ENCODE assay signal across 25 mouse cellular contexts in the genomic region with DNA sequence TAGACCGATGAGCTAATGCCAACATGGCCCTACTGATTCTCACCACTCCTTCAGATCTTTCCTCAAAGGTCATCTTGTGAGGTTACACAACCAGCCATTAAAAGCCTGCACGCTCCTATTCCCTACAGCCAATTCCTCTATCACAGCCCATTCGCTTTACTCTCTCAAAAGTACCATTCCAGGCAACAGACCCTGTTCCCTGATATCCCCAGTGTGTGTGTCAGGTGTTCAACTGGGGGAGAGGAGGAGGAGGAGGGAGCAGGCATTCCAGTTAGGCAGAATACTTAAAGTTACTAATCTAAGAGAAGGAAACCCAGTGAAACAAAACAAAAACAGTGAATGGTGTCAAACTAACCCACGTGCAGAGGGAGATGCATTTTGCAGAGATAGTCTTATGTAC. TPM values are rescaled to one million over a fixed set of nuclear protein-coding genes. Genes with fewer than 3 reads are reported as not detected.
DNase-seq lines count a peak whose midpoint lies in the region; ATAC-seq and TF ChIP-seq lines count a peak whose summit lies in the region.
"Had no signal": no experiment of that assay in that cellular context is flagged by ENCODE, and none has a peak within 500 bp of the region (broad histone marks: within the 10 kb centered on the region; RNA-seq: fewer than 3 reads in every experiment).

No protein-coding gene starts in this region.

- no peaks in the 10 kb centered on the region for H3K9me3 ChIP-seq in hindbrain, embryonic 12.5 days (replicated peaks)
- H3K9me3 ChIP-seq in hindbrain, embryonic 16.5 days (ENCODE audit: control insufficient read depth, low read length): no peaks in the 10 kb centered on the region
- no peaks in the 10 kb centered on the region for H3K9me3 ChIP-seq in lung, embryonic 14.5 days (ENCODE audit: low read depth, low read length)
- H3K9me3 ChIP-seq in lung, postnatal 0 days (ENCODE audit: low read length): no peaks in the 10 kb centered on the region
- H3K9me3 ChIP-seq: embryonic facial prominence, embryonic 15.5 days; G1E; hindbrain, embryonic 15.5 days; intestine, embryonic 15.5 days; limb, embryonic 10.5 days had no signal

- no peak for TF ChIP-seq CTCF in heart, adult 2 months (IDR thresholded peaks at IDR 0.05)
- TF ChIP-seq CTCF in lung, embryonic 14.5 days (IDR thresholded peaks at IDR 0.05; ENCODE audit: low read depth): no peak
- TF ChIP-seq CTCF in lung, postnatal 0 days (IDR thresholded peaks at IDR 0.05): no peak

- TF ChIP-seq POLR2A in heart, adult 2 months (IDR thresholded peaks at IDR 0.05; ENCODE audit: insufficient read depth, low read depth, low read length): peak; percentile 66

- no peaks in the 10 kb centered on the region for H3K27me3 ChIP-seq in heart, adult 2 months (ENCODE audit: control insufficient read depth, insufficient read depth, low read length)
- no peaks in the 10 kb centered on the region for H3K27me3 ChIP-seq in hindbrain, embryonic 12.5 days
- H3K27me3 ChIP-seq in hindbrain, embryonic 16.5 days (replicated peaks; ENCODE audit: control insufficient read depth, insufficient read depth, low read length): no peaks in the 10 kb centered on the region
- H3K27me3 ChIP-seq in lung, embryonic 14.5 days (ENCODE audit: insufficient read depth, low read length): no peaks in the 10 kb centered on the region
- H3K27me3 ChIP-seq in lung, postnatal 0 days (replicated peaks; ENCODE audit: insufficient read depth, low read length): no peaks in the 10 kb centered on the region
- H3K27me3 ChIP-seq: embryonic facial prominence, embryonic 15.5 days; hindbrain, embryonic 15.5 days; intestine, embryonic 15.5 days; Patski had no signal

- H3K4me2 ChIP-seq in hindbrain, embryonic 12.5 days (replicated peaks): no peak overlapping the region
- H3K4me2 ChIP-seq in hindbrain, embryonic 16.5 days (ENCODE audit: low read length): no peak overlapping the region
- H3K4me2 ChIP-seq in lung, embryonic 14.5 days: peak overlapping the region; percentile 16; the same call in 1 of the 2 replicates
- no peak overlapping the region for H3K4me2 ChIP-seq in lung, postnatal 0 days (replicated peaks; ENCODE audit: low read depth, low read length)
- H3K4me2 ChIP-seq: embryonic facial prominence, embryonic 15.5 days; hindbrain, embryonic 15.5 days; intestine, embryonic 15.5 days; midbrain, embryonic 11.5 days had no signal

- peak overlapping the region; percentile 98 for H3K27ac ChIP-seq in heart, adult 2 months
- H3K27ac ChIP-seq in hindbrain, embryonic 12.5 days: no peak overlapping the region
- H3K27ac ChIP-seq in hindbrain, embryonic 16.5 days (ENCODE audit: low read depth, low read length): no peak overlapping the region
- H3K27ac ChIP-seq in lung, embryonic 14.5 days (ENCODE audit: low read depth): no peak overlapping the region
- no peak overlapping the region for H3K27ac ChIP-seq in lung, postnatal 0 days (ENCODE audit: low read length)
- H3K27ac ChIP-seq: embryonic facial prominence, embryonic 15.5 days; hindbrain, embryonic 15.5 days; intestine, embryonic 15.5 days; limb, embryonic 10.5 days; stomach, postnatal 0 days had no signal

- intact Hi-C loops in heart, adult 2 months (cut with DNase I): no loop called here
- intact Hi-C loops in heart, postnatal 25 days (cut with DNase I): no loop called here

- TF ChIP-seq EP300 in heart, adult 2 months (IDR thresholded peaks at IDR 0.05; ENCODE audit: insufficient read depth, low read depth, low read length): 0 out of 2 replicates have a peak, but pooled peaks have one; percentile 63
- TF ChIP-seq EP300 in lung, postnatal 0 days (IDR thresholded peaks at IDR 0.05): no peak

- DNase-seq in heart, adult 2 months: no peak
- DNase-seq in heart, postnatal 25 days (ENCODE audit: low spot score): no peak
- DNase-seq in lung, embryonic 14.5 days: no peak
- no peak for DNase-seq in lung, postnatal 0 days (ENCODE audit: low spot score)
- DNase-seq in cerebellum, adult 8-10 months: no peak
- DNase-seq: adrenal gland, postnatal 36 days; cerebellum, adult 9-11 months; gastrocnemius, postnatal 10 days; kidney, postnatal 4 days; liver; liver, postnatal 0 days; lung, postnatal 14 days; right cerebral cortex, postnatal 14 days; thymus, adult 2 months had no signal

- peak overlapping the region; percentile 87 for H3K4me3 ChIP-seq in heart, adult 2 months
- H3K4me3 ChIP-seq in hindbrain, embryonic 12.5 days: no peak overlapping the region
- H3K4me3 ChIP-seq in hindbrain, embryonic 16.5 days (ENCODE audit: low read length): no peak overlapping the region
- no peak overlapping the region for H3K4me3 ChIP-seq in lung, embryonic 14.5 days (ENCODE audit: low read depth, low read length)
- no peak overlapping the region for H3K4me3 ChIP-seq in lung, postnatal 0 days (ENCODE audit: low read depth, low read length)
- H3K4me3 ChIP-seq: embryonic facial prominence, embryonic 15.5 days; hindbrain, embryonic 15.5 days; intestine, embryonic 15.5 days; limb, embryonic 10.5 days had no signal

- H3K36me3 ChIP-seq in heart, adult 2 months (ENCODE audit: control insufficient read depth, insufficient read depth, low read length): peaks cover 63% of the 10 kb centered on the region
- peaks cover 45% of the 10 kb centered on the region for H3K36me3 ChIP-seq in hindbrain, embryonic 12.5 days
- peaks cover 3% of the 10 kb centered on the region; the same call in 1 of the 2 replicates for H3K36me3 ChIP-seq in hindbrain, embryonic 16.5 days (ENCODE audit: control insufficient read depth, insufficient read depth, low read length)
- H3K36me3 ChIP-seq in lung, embryonic 14.5 days (ENCODE audit: insufficient read depth): peaks cover 73% of the 10 kb centered on the region
- peaks cover 8% of the 10 kb centered on the region; the same call in 1 of the 2 replicates for H3K36me3 ChIP-seq in lung, postnatal 0 days (ENCODE audit: insufficient read depth, low read length)

- peaks cover 4% of the 10 kb centered on the region for H3K79me2 ChIP-seq in heart, adult 2 months (replicated peaks; ENCODE audit: control insufficient read depth, insufficient read depth, low read length)

- H3K9ac ChIP-seq in heart, adult 2 months (ENCODE audit: low read depth, low read length): peak overlapping the region; percentile 65
- H3K9ac ChIP-seq in hindbrain, embryonic 12.5 days: 0 out of 2 replicates have a peak overlapping the region, but pooled peaks have one; percentile 13
- no peak overlapping the region for H3K9ac ChIP-seq in hindbrain, embryonic 16.5 days (ENCODE audit: low read depth, low read length)
- 0 out of 2 replicates have a peak overlapping the region, but pooled peaks have one; percentile 6 for H3K9ac ChIP-seq in lung, embryonic 14.5 days
- H3K9ac ChIP-seq in lung, postnatal 0 days (replicated peaks; ENCODE audit: low read depth): no peak overlapping the region
- H3K9ac ChIP-seq: embryonic facial prominence, embryonic 15.5 days; hindbrain, embryonic 15.5 days; intestine, embryonic 15.5 days; liver, postnatal 0 days had no signal

- peaks cover 2% of the 10 kb centered on the region for H3K4me1 ChIP-seq in heart, adult 2 months (ENCODE audit: control insufficient read depth, insufficient read depth, low read length)
- H3K4me1 ChIP-seq in hindbrain, embryonic 12.5 days: peaks cover 34% of the 10 kb centered on the region
- peaks cover 24% of the 10 kb centered on the region for H3K4me1 ChIP-seq in hindbrain, embryonic 16.5 days (ENCODE audit: control insufficient read depth, insufficient read depth, low read depth, low read length)
- peaks cover 11% of the 10 kb centered on the region for H3K4me1 ChIP-seq in lung, embryonic 14.5 days (ENCODE audit: insufficient read depth)
- peaks cover 6% of the 10 kb centered on the region; the same call in 1 of the 2 replicates for H3K4me1 ChIP-seq in lung, postnatal 0 days (ENCODE audit: insufficient read depth, low read depth, low read length)

- no peak for ATAC-seq in hindbrain, embryonic 12.5 days (ENCODE audit: low FRiP score)
- ATAC-seq in hindbrain, embryonic 16.5 days: no peak
- ATAC-seq in lung, embryonic 14.5 days (ENCODE audit: insufficient read depth): no peak
- ATAC-seq in lung, postnatal 0 days: no peak
- ATAC-seq: forebrain, embryonic 14.5 days; intestine, embryonic 15.5 days; liver, postnatal 0 days; Patski had no signal

- 53% methylated on average over 4 of the region's 4 CpGs for WGBS in heart, adult 2 months
- WGBS in hindbrain, embryonic 12.5 days: 92% methylated on average over 4 of the region's 4 CpGs
- WGBS in hindbrain, embryonic 16.5 days: 89% methylated on average over 4 of the region's 4 CpGs
- WGBS in lung, embryonic 14.5 days: 78% methylated on average over 4 of the region's 4 CpGs
- 76% methylated on average over 4 of the region's 4 CpGs for WGBS in lung, postnatal 0 days

RNA-seq across cellular contexts. Expression of a gene that starts 5.0 kb away (rescaled TPM):
- total RNA-seq in heart, adult 2 months (2021): over 10,000 TPM; 11,796 to 13,259 TPM
- polyA plus RNA-seq in heart, adult 2 months (2012; rRNA removed): 3,546 and 6,285 TPM in 2 replicates
- over 10,000 TPM; 10,772 to 12,207 TPM for total RNA-seq in heart, postnatal 25 days (2021)
- 69.6 and 70.9 TPM in 2 replicates for polyA plus RNA-seq in hindbrain, embryonic 12.5 days (2016; fragmentation: Nextera tagmentation; extraction: Ambion mirVana)
- 47.2 and 50.2 TPM in 2 replicates for polyA plus RNA-seq in hindbrain, embryonic 16.5 days (2015; fragmentation: Nextera tagmentation; extraction: Ambion mirVana)
- polyA plus RNA-seq in lung, embryonic 14.5 days (2014; fragmentation: Nextera tagmentation; extraction: Ambion mirVana): 43.8 and 45.5 TPM in 2 replicates
- polyA plus RNA-seq in lung, postnatal 0 days (2015; fragmentation: Nextera tagmentation; extraction: Ambion mirVana): 27.4 and 32.4 TPM in 2 replicates

Comparison
In these comparisons a context has a peak if more than half of its experiments do, and no peak if none do; other contexts are left out.
1. H3K9ac ChIP-seq: peak in heart, adult 2 months (single experiment), hindbrain, embryonic 12.5 days (single experiment) and lung, embryonic 14.5 days (single experiment); none in hindbrain, embryonic 16.5 days (single experiment) and lung, postnatal 0 days (single experiment).
2. RNA of a gene that starts 5.0 kb away (polyA plus RNA-seq): 3,546 to 6,285 TPM in heart, adult 2 months; 69.6 to 70.9 TPM in hindbrain, embryonic 12.5 days, 47.2 to 50.2 TPM in hindbrain, embryonic 16.5 days, 43.8 to 45.5 TPM in lung, embryonic 14.5 days and 27.4 to 32.4 TPM in lung, postnatal 0 days; every median in the first group is over 10 times any median in the second.